Mouse (Mus musculus): Measurements from ENCODE around the gene Kmt5b. TPM values are rescaled to one million over a fixed set of nuclear protein-coding genes. Genes with fewer than 3 reads are reported as not detected.

Gene Kmt5b
- polyA plus RNA-seq, 1 experiment from 2014 or later = 52.7 TPM

DNA sequence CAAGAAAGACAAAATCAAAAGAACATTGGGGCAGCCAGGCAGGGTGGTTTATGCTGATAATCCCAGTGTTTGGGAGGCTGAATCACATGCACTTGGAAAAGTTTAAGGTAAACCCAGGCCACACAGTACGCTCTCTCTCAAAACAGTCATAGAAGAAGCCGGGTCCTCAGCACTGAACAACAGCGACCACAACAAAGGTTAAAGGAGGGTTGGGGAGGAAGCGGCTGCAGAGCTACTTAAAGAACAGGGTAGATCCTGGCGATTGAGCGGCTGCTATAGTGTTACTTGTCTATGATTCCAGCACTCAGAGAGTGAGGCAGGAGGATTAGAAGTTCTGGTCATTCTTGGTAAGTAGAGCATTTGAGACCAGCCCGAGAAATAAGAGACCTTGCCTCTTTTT, 38.3 kb downstream of the Kmt5b start:
- Histone ChIP-seq H3K36me3 (ENCODE audit: control insufficient read depth, insufficient read depth, low read length) (peaks cover 13% of the 10 kb centered on the region), H3K27ac (ENCODE audit: low read depth, low read length) (no peak overlapping the region), H3K27me3 (ENCODE audit: control insufficient read depth, insufficient read depth, low read length) (no peaks in the 10 kb centered on the region), H3K9ac (ENCODE audit: low read depth, low read length) (no peak overlapping the region), H3K4me3 (ENCODE audit: low read depth, low read length) (no peak overlapping the region), H3K4me2 (replicated peaks; ENCODE audit: low read depth, low read length) (no peak overlapping the region), H3K4me1 (replicated peaks; ENCODE audit: control insufficient read depth, insufficient read depth, low read length) (no peaks in the 10 kb centered on the region), H3K9me3 (ENCODE audit: control insufficient read depth, low read length) (no peaks in the 10 kb centered on the region)
- 89% methylated on average over 7 of the region's 7 CpGs for WGBS
- DNase-seq (ENCODE audit: low spot score) = no peak
- ATAC-seq (ENCODE audit: low FRiP score) = no peak

- 94% methylated on average over 10 of the region's 10 CpGs for WGBS
- H3K4me1 ChIP-seq (replicated peaks; ENCODE audit: control insufficient read depth, insufficient read depth, low read length) = no peaks in the 10 kb centered on the region
- H3K36me3 ChIP-seq (ENCODE audit: control insufficient read depth, insufficient read depth, low read length) = peaks cover 10% of the 10 kb centered on the region
- DNase-seq (ENCODE audit: low spot score) (no peak), ATAC-seq (ENCODE audit: low FRiP score) (no peak)
- no peaks in the 10 kb centered on the region for H3K9me3 ChIP-seq (ENCODE audit: control insufficient read depth, low read length)
- H3K9ac ChIP-seq (ENCODE audit: low read depth, low read length) = no peak overlapping the region
- H3K27me3 ChIP-seq (ENCODE audit: control insufficient read depth, insufficient read depth, low read length) = no peaks in the 10 kb centered on the region
- H3K27ac ChIP-seq (ENCODE audit: low read depth, low read length) = no peak overlapping the region
- H3K4me3 ChIP-seq (ENCODE audit: low read depth, low read length) = no peak overlapping the region
- no peak overlapping the region for H3K4me2 ChIP-seq (replicated peaks; ENCODE audit: low read depth, low read length)
Measured at GRCm38 (mm10) chr19:3810536-3811233, 43.5 kb downstream of the Kmt5b start.

GRCm38 (mm10) chr19:3814461-3814860, 47.2 kb downstream of the Kmt5b start:
- H3K27ac ChIP-seq (ENCODE audit: low read depth, low read length) = no peak overlapping the region
- DNase-seq (ENCODE audit: low spot score) = no peak
- H3K4me1 ChIP-seq (replicated peaks; ENCODE audit: control insufficient read depth, insufficient read depth, low read length) = no peaks in the 10 kb centered on the region
- 91% methylated on average over 10 of the region's 10 CpGs for WGBS
- no peak overlapping the region for H3K4me3 ChIP-seq (ENCODE audit: low read depth, low read length)
- H3K9ac ChIP-seq (ENCODE audit: low read depth, low read length) = no peak overlapping the region
- H3K9me3 ChIP-seq (ENCODE audit: control insufficient read depth, low read length) = no peaks in the 10 kb centered on the region
- peaks cover 7% of the 10 kb centered on the region; the same call in 1 of the 2 replicates for H3K36me3 ChIP-seq (ENCODE audit: control insufficient read depth, insufficient read depth, low read length)
- ATAC-seq (ENCODE audit: low FRiP score) = no peak
- no peak overlapping the region for H3K4me2 ChIP-seq (replicated peaks; ENCODE audit: low read depth, low read length)
- H3K27me3 ChIP-seq (ENCODE audit: control insufficient read depth, insufficient read depth, low read length) = no peaks in the 10 kb centered on the region

DNA sequence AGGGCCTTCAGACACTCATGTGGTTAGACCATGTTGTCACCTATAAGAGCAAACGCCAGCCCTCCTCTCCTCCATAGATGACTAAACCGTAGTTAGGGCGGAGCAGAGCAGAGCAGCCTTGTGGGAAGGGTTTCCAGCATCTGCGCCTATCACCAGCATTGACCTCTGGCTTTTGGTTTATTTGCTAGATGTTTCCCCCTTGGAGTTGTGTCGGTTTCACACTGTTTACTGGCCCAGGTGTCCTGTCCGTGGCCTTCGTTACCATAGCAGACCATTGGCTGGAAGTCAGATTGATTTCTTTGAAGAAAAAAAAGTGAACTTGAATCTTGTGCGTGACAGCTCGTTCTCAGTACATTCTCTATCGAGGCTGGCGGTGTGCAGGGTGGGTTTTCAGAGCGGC, 48.6 kb downstream of the Kmt5b start:
- no peak overlapping the region for H3K9ac ChIP-seq (ENCODE audit: low read depth, low read length)
- H3K27me3 ChIP-seq (ENCODE audit: control insufficient read depth, insufficient read depth, low read length) = no peaks in the 10 kb centered on the region
- DNase-seq (ENCODE audit: low spot score) (no peak), ATAC-seq (ENCODE audit: low FRiP score) (no peak)
- H3K9me3 ChIP-seq (ENCODE audit: control insufficient read depth, low read length) = no peaks in the 10 kb centered on the region
- H3K4me2 ChIP-seq (replicated peaks; ENCODE audit: low read depth, low read length) = no peak overlapping the region
- H3K36me3 ChIP-seq (ENCODE audit: control insufficient read depth, insufficient read depth, low read length) = peaks cover 5% of the 10 kb centered on the region; the same call in 1 of the 2 replicates
- H3K4me3 ChIP-seq (ENCODE audit: low read depth, low read length) = no peak overlapping the region
- 93% methylated on average over 12 of the region's 12 CpGs for WGBS
- no peaks in the 10 kb centered on the region for H3K4me1 ChIP-seq (replicated peaks; ENCODE audit: control insufficient read depth, insufficient read depth, low read length)
- H3K27ac ChIP-seq (ENCODE audit: low read depth, low read length) = no peak overlapping the region

GRCm38 (mm10) chr19:3819080-3819479, 51.9 kb downstream of the Kmt5b start:
- DNase-seq (ENCODE audit: low spot score) = no peak
- no peak overlapping the region for H3K27ac ChIP-seq (ENCODE audit: low read depth, low read length)
- no peak overlapping the region for H3K4me2 ChIP-seq (replicated peaks; ENCODE audit: low read depth, low read length)
- 71% methylated on average over 2 of the region's 2 CpGs for WGBS
- no peak overlapping the region for H3K9ac ChIP-seq (ENCODE audit: low read depth, low read length)
- no peaks in the 10 kb centered on the region for H3K9me3 ChIP-seq (ENCODE audit: control insufficient read depth, low read length)
- H3K4me3 ChIP-seq (ENCODE audit: low read depth, low read length) = no peak overlapping the region
- peaks cover 5% of the 10 kb centered on the region; the same call in 1 of the 2 replicates for H3K36me3 ChIP-seq (ENCODE audit: control insufficient read depth, insufficient read depth, low read length)
- no peak for ATAC-seq (ENCODE audit: low FRiP score)
- H3K27me3 ChIP-seq (ENCODE audit: control insufficient read depth, insufficient read depth, low read length) = no peaks in the 10 kb centered on the region
- H3K4me1 ChIP-seq (replicated peaks; ENCODE audit: control insufficient read depth, insufficient read depth, low read length) = no peaks in the 10 kb centered on the region

- no peak for DNase-seq (ENCODE audit: low spot score)
- ATAC-seq (ENCODE audit: low FRiP score) = no peak
- Histone ChIP-seq H3K27ac (ENCODE audit: low read depth, low read length) (no peak overlapping the region), H3K9ac (ENCODE audit: low read depth, low read length) (no peak overlapping the region), H3K4me1 (replicated peaks; ENCODE audit: control insufficient read depth, insufficient read depth, low read length) (no peaks in the 10 kb centered on the region), H3K4me2 (replicated peaks; ENCODE audit: low read depth, low read length) (no peak overlapping the region), H3K9me3 (ENCODE audit: control insufficient read depth, low read length) (no peaks in the 10 kb centered on the region), H3K36me3 (ENCODE audit: control insufficient read depth, insufficient read depth, low read length) (no peaks in the 10 kb centered on the region), H3K27me3 (ENCODE audit: control insufficient read depth, insufficient read depth, low read length) (no peaks in the 10 kb centered on the region), H3K4me3 (ENCODE audit: low read depth, low read length) (no peak overlapping the region)
- WGBS = 90% methylated on average over 2 of the region's 2 CpGs
Measured at GRCm38 (mm10) chr19:3819899-3820444, 52.8 kb downstream of the Kmt5b start.

DNA sequence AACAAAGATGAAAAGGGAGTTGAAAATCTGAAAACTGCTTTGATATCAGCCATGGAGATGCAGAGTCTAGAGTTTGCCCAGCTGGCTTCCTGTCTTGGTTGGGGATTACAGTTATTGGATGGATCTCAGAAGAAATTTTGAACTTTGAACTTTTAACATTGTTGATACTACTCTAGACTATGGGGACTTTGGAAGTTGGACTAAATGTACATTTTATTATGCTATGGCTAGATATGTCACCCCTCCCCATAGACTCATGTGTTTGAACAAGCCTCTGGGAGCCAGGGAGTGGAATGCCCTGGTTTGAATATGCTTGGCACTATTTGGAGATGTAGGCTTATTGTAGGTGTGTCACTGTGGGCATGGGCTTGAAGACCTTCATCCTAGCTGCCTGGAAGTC, 57.8 kb downstream of the Kmt5b start:
- H3K27me3 ChIP-seq (ENCODE audit: control insufficient read depth, insufficient read depth, low read length) = no peaks in the 10 kb centered on the region
- H3K4me2 ChIP-seq (replicated peaks; ENCODE audit: low read depth, low read length) = no peak overlapping the region
- no peaks in the 10 kb centered on the region for H3K4me1 ChIP-seq (replicated peaks; ENCODE audit: control insufficient read depth, insufficient read depth, low read length)
- H3K9me3 ChIP-seq (ENCODE audit: control insufficient read depth, low read length) = no peaks in the 10 kb centered on the region
- no peak overlapping the region for H3K9ac ChIP-seq (ENCODE audit: low read depth, low read length)
- H3K27ac ChIP-seq (ENCODE audit: low read depth, low read length) = no peak overlapping the region
- ATAC-seq (ENCODE audit: low FRiP score) (no peak), DNase-seq (ENCODE audit: low spot score) (no peak)
- no peaks in the 10 kb centered on the region for H3K36me3 ChIP-seq (ENCODE audit: control insufficient read depth, insufficient read depth, low read length)
- H3K4me3 ChIP-seq (ENCODE audit: low read depth, low read length) = no peak overlapping the region

GRCm38 (mm10) chr19:3829863-3830262, 62.6 kb downstream of the Kmt5b start:
- H3K27me3 ChIP-seq (ENCODE audit: control insufficient read depth, insufficient read depth, low read length) = no peaks in the 10 kb centered on the region
- ATAC-seq (ENCODE audit: low FRiP score) = no peak
- no peaks in the 10 kb centered on the region for H3K9me3 ChIP-seq (ENCODE audit: control insufficient read depth, low read length)
- no peak overlapping the region for H3K27ac ChIP-seq (ENCODE audit: low read depth, low read length)
- no peak overlapping the region for H3K4me3 ChIP-seq (ENCODE audit: low read depth, low read length)
- no peak overlapping the region for H3K4me2 ChIP-seq (replicated peaks; ENCODE audit: low read depth, low read length)
- no peak for DNase-seq (ENCODE audit: low spot score)
- 85% methylated on average over 3 of the region's 3 CpGs for WGBS
- no peaks in the 10 kb centered on the region for H3K4me1 ChIP-seq (replicated peaks; ENCODE audit: control insufficient read depth, insufficient read depth, low read length)
- no peak overlapping the region for H3K9ac ChIP-seq (ENCODE audit: low read depth, low read length)
- H3K36me3 ChIP-seq (ENCODE audit: control insufficient read depth, insufficient read depth, low read length) = no peaks in the 10 kb centered on the region

DNA sequence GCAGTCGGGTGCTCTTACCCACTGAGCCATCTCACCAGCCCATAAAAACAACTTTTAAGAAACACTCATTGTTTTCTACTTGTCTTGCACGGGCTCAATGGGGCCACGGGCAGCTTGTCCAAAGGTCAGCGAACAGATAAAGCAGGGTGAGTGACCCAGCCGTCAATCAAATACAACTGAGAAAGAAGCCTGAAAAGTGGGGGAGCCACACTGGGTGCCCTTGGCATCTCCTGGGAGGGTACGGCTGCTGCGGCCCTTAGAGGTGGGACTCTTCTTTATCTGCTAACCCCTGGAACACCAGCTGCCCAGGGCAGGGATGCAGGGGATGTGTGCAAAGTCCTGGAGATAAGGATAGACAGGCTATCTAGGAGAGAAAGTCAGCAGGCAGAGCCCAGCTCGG, 64.5 kb downstream of the Kmt5b start:
- 59% methylated on average over 8 of the region's 8 CpGs for WGBS
- H3K27ac ChIP-seq (ENCODE audit: low read depth, low read length) = no peak overlapping the region
- DNase-seq (ENCODE audit: low spot score) (no peak), ATAC-seq (ENCODE audit: low FRiP score) (no peak)
- H3K9ac ChIP-seq (ENCODE audit: low read depth, low read length) = no peak overlapping the region
- H3K9me3 ChIP-seq (ENCODE audit: control insufficient read depth, low read length) = no peaks in the 10 kb centered on the region
- H3K4me2 ChIP-seq (replicated peaks; ENCODE audit: low read depth, low read length) = no peak overlapping the region
- no peak overlapping the region for H3K4me3 ChIP-seq (ENCODE audit: low read depth, low read length)
- no peaks in the 10 kb centered on the region for H3K36me3 ChIP-seq (ENCODE audit: control insufficient read depth, insufficient read depth, low read length)
- no peaks in the 10 kb centered on the region for H3K27me3 ChIP-seq (ENCODE audit: control insufficient read depth, insufficient read depth, low read length)
- H3K4me1 ChIP-seq (replicated peaks; ENCODE audit: control insufficient read depth, insufficient read depth, low read length) = no peaks in the 10 kb centered on the region
